Mouse (Mus musculus): ENCODE results near the gene Ankrd22.

GRCm38 (mm10) chr19:34169121-34169520 lies 3.3 kb upstream of the Ankrd22 start:
- TF ChIP-seq POLR2A (IDR thresholded peaks at IDR 0.05; ENCODE audit: borderline replicate concordance, extremely low read depth, low read depth, low read length), result no peak
- TF ChIP-seq CTCF (IDR thresholded peaks at IDR 0.05; ENCODE audit: insufficient read depth, low read length), result no peak

Data from lung, adult 2 months (tissue).